Mouse (Mus musculus): ENCODE results near the gene Neurl4. TPM values are rescaled to one million over a fixed set of nuclear protein-coding genes. Genes with fewer than 3 reads are reported as not detected.
A peak's percentile ranks its signal among the peaks of the same experiment; 100 is the strongest.
"Not testable (repeated sequence)": the region's sequence is repeated elsewhere in the genome, so short reads cannot be mapped to it uniquely, and the experiment has no call there.

Neurl4 gene
- polyA plus RNA-seq, 1 experiment from 2014 or later, result 9.7 TPM

- Histone ChIP-seq H3K9me3 (replicated peaks; ENCODE audit: low read length) (no peaks in the 10 kb centered on the region), H3K4me3 (replicated peaks; ENCODE audit: low read depth, low read length) (no peak overlapping the region), H3K36me3 (ENCODE audit: insufficient read depth, low read length) (no peaks in the 10 kb centered on the region), H3K27me3 (ENCODE audit: insufficient read depth, low read length) (no peaks in the 10 kb centered on the region), H3K4me1 (replicated peaks; ENCODE audit: insufficient read depth, low read length) (no peaks in the 10 kb centered on the region), H3K27ac (no peak overlapping the region), H3K9ac (ENCODE audit: low read depth, low read length) (no peak overlapping the region), H3K4me2 (ENCODE audit: low read length) (no peak overlapping the region)
- 97% methylated on average over 2 of the region's 2 CpGs for WGBS
- no peak for DNase-seq (ENCODE audit: low spot score)
- 0 out of 2 replicates have a peak, but pooled peaks have one; percentile 13 for TF ChIP-seq CTCF (IDR thresholded peaks at IDR 0.05; ENCODE audit: low read depth)
- no peak for ATAC-seq (replicated peaks; ENCODE audit: low FRiP score, low read depth)
These were observed 26.6 kb downstream of the Neurl4 start for GRCm38 (mm10) chr11:69927501-69927900.

- no peak overlapping the region for H3K4me3 ChIP-seq (replicated peaks; ENCODE audit: low read depth, low read length)
- no peak for DNase-seq (ENCODE audit: low spot score)
- H3K36me3 ChIP-seq (ENCODE audit: insufficient read depth, low read length), result no peaks in the 10 kb centered on the region
- H3K27ac ChIP-seq, result no peak overlapping the region
- 80% methylated on average over 4 of the region's 4 CpGs for WGBS
- H3K4me2 ChIP-seq (ENCODE audit: low read length), result no peak overlapping the region
- no peaks in the 10 kb centered on the region for H3K4me1 ChIP-seq (replicated peaks; ENCODE audit: insufficient read depth, low read length)
- no peak overlapping the region for H3K9ac ChIP-seq (ENCODE audit: low read depth, low read length)
- H3K9me3 ChIP-seq (replicated peaks; ENCODE audit: low read length), result no peaks in the 10 kb centered on the region
- H3K27me3 ChIP-seq (ENCODE audit: insufficient read depth, low read length), result no peaks in the 10 kb centered on the region
- TF ChIP-seq CTCF (IDR thresholded peaks at IDR 0.05; ENCODE audit: low read depth), result no peak
- ATAC-seq (replicated peaks; ENCODE audit: low FRiP score, low read depth), result no peak
These were observed 28.8 kb downstream of the Neurl4 start for GRCm38 (mm10) chr11:69929712-69930111.

- not testable (repeated sequence) for H3K4me3 ChIP-seq (replicated peaks; ENCODE audit: low read depth, low read length); ATAC-seq (replicated peaks; ENCODE audit: low FRiP score, low read depth); H3K9me3 ChIP-seq (replicated peaks; ENCODE audit: low read length); H3K27ac ChIP-seq; H3K27me3 ChIP-seq (ENCODE audit: insufficient read depth, low read length); DNase-seq (ENCODE audit: low spot score); H3K4me1 ChIP-seq (replicated peaks; ENCODE audit: insufficient read depth, low read length); H3K4me2 ChIP-seq (ENCODE audit: low read length); H3K9ac ChIP-seq (ENCODE audit: low read depth, low read length); H3K36me3 ChIP-seq (ENCODE audit: insufficient read depth, low read length)
- 89% methylated on average over 8 of the region's 8 CpGs for WGBS
These were observed 29.3 kb downstream of the Neurl4 start for GRCm38 (mm10) chr11:69930176-69930575.

- H3K27me3 ChIP-seq (ENCODE audit: insufficient read depth, low read length), result no peaks in the 10 kb centered on the region
- no peak overlapping the region for H3K4me3 ChIP-seq (replicated peaks; ENCODE audit: low read depth, low read length)
- peaks cover 9% of the 10 kb centered on the region for H3K4me1 ChIP-seq (replicated peaks; ENCODE audit: insufficient read depth, low read length)
- H3K9me3 ChIP-seq (replicated peaks; ENCODE audit: low read length), result no peaks in the 10 kb centered on the region
- WGBS, result 49% methylated on average over 3 of the region's 3 CpGs
- H3K9ac ChIP-seq (ENCODE audit: low read depth, low read length), result no peak overlapping the region
- H3K4me2 ChIP-seq (ENCODE audit: low read length), result no peak overlapping the region
- DNase-seq (ENCODE audit: low spot score) (no peak), ATAC-seq (replicated peaks; ENCODE audit: low FRiP score, low read depth) (no peak)
- TF ChIP-seq CTCF (IDR thresholded peaks at IDR 0.05; ENCODE audit: low read depth), result no peak
- no peaks in the 10 kb centered on the region for H3K36me3 ChIP-seq (ENCODE audit: insufficient read depth, low read length)
- no peak overlapping the region for H3K27ac ChIP-seq
These were observed 30.2 kb downstream of the Neurl4 start for GRCm38 (mm10) chr11:69930967-69931537.

- no peaks in the 10 kb centered on the region for H3K9me3 ChIP-seq (replicated peaks; ENCODE audit: low read length)
- no peak overlapping the region for H3K4me3 ChIP-seq (replicated peaks; ENCODE audit: low read depth, low read length)
- peaks cover 15% of the 10 kb centered on the region for H3K4me1 ChIP-seq (replicated peaks; ENCODE audit: insufficient read depth, low read length)
- no peak for TF ChIP-seq CTCF (IDR thresholded peaks at IDR 0.05; ENCODE audit: low read depth)
- WGBS, result 78% methylated on average over 8 of the region's 8 CpGs
- no peak overlapping the region for H3K4me2 ChIP-seq (ENCODE audit: low read length)
- DNase-seq (ENCODE audit: low spot score) (no peak), ATAC-seq (replicated peaks; ENCODE audit: low FRiP score, low read depth) (no peak)
- no peaks in the 10 kb centered on the region; the same call in 1 of the 2 replicates for H3K27me3 ChIP-seq (ENCODE audit: insufficient read depth, low read length)
- no peak overlapping the region for H3K9ac ChIP-seq (ENCODE audit: low read depth, low read length)
- no peaks in the 10 kb centered on the region for H3K36me3 ChIP-seq (ENCODE audit: insufficient read depth, low read length)
- H3K27ac ChIP-seq, result no peak overlapping the region
These were observed 30.9 kb downstream of the Neurl4 start for GRCm38 (mm10) chr11:69931769-69932168.

GRCm38 (mm10) chr11:69932254-69932653, 31.4 kb downstream of the Neurl4 start:
- peak; percentile 33; the same call in 1 of the 2 replicates for TF ChIP-seq CTCF (IDR thresholded peaks at IDR 0.05; ENCODE audit: low read depth)
- no peaks in the 10 kb centered on the region for H3K36me3 ChIP-seq (ENCODE audit: insufficient read depth, low read length)
- ATAC-seq (replicated peaks; ENCODE audit: low FRiP score, low read depth) (no peak), DNase-seq (ENCODE audit: low spot score) (no peak)
- H3K9me3 ChIP-seq (replicated peaks; ENCODE audit: low read length), result no peaks in the 10 kb centered on the region
- no peaks in the 10 kb centered on the region; the same call in 1 of the 2 replicates for H3K27me3 ChIP-seq (ENCODE audit: insufficient read depth, low read length)
- H3K9ac ChIP-seq (ENCODE audit: low read depth, low read length), result no peak overlapping the region
- 51% methylated on average over 3 of the region's 3 CpGs for WGBS
- H3K4me3 ChIP-seq (replicated peaks; ENCODE audit: low read depth, low read length), result no peak overlapping the region
- no peak overlapping the region for H3K27ac ChIP-seq
- peaks cover 20% of the 10 kb centered on the region for H3K4me1 ChIP-seq (replicated peaks; ENCODE audit: insufficient read depth, low read length)
- no peak overlapping the region for H3K4me2 ChIP-seq (ENCODE audit: low read length)

GRCm38 (mm10) chr11:69933066-69933465, 32.2 kb downstream of the Neurl4 start:
- H3K4me1 ChIP-seq (replicated peaks; ENCODE audit: insufficient read depth, low read length), result peaks cover 24% of the 10 kb centered on the region
- 76% methylated on average over 4 of the region's 4 CpGs for WGBS
- no peaks in the 10 kb centered on the region for H3K9me3 ChIP-seq (replicated peaks; ENCODE audit: low read length)
- H3K36me3 ChIP-seq (ENCODE audit: insufficient read depth, low read length), result no peaks in the 10 kb centered on the region
- H3K4me3 ChIP-seq (replicated peaks; ENCODE audit: low read depth, low read length), result no peak overlapping the region
- H3K4me2 ChIP-seq (ENCODE audit: low read length), result no peak overlapping the region
- no peak overlapping the region for H3K9ac ChIP-seq (ENCODE audit: low read depth, low read length)
- H3K27me3 ChIP-seq (ENCODE audit: insufficient read depth, low read length), result no peaks in the 10 kb centered on the region; the same call in 1 of the 2 replicates
- H3K27ac ChIP-seq, result no peak overlapping the region
- TF ChIP-seq CTCF (IDR thresholded peaks at IDR 0.05; ENCODE audit: low read depth), result no peak
- DNase-seq (ENCODE audit: low spot score) (no peak), ATAC-seq (replicated peaks; ENCODE audit: low FRiP score, low read depth) (no peak)
